Mouse (Mus musculus) stomach, embryonic 15.5 days (tissue): Measurements from ENCODE around the gene Pdk4. TPM values are rescaled to one million over a fixed set of nuclear protein-coding genes. Genes with fewer than 3 reads are reported as not detected.

Source experiments
- ATAC-seq: fragments of 200-750 bp; cut with Nextera tagmentation; 2 replicates; pipeline ENCODE4 v1.8.0; 2017; ENCODE audit warnings: low read depth, moderate number of reproducible peaks, moderate TSS enrichment; ENCODE audit not compliant: insufficient read depth, low FRiP score
- H3K27ac ChIP-seq: fragments of 300-500 bp; sonication (generic); 2 replicates; pipeline ENCODE4 v1.5.1; 2015; ENCODE audit warnings: mild to moderate bottlenecking, inconsistent platforms
- H3K27me3 ChIP-seq: fragments of 300-500 bp; sonication (generic); replicated peaks from 2 replicates; pipeline ENCODE4 v1.6.1; 2015; ENCODE audit warnings: inconsistent platforms
- H3K36me3 ChIP-seq: fragments of 300-500 bp; sonication (generic); 2 replicates; pipeline ENCODE4 v1.6.1; 2015; ENCODE audit warnings: inconsistent platforms
- H3K4me1 ChIP-seq: fragments of 300-500 bp; sonication (generic); 2 replicates; pipeline ENCODE4 v1.6.1; 2015; ENCODE audit warnings: inconsistent platforms
- H3K4me2 ChIP-seq: fragments of 300-500 bp; sonication (generic); 2 replicates; pipeline ENCODE4 v1.6.1; 2015; ENCODE audit warnings: mild to moderate bottlenecking, inconsistent platforms
- H3K4me3 ChIP-seq: fragments of 300-500 bp; sonication (generic); replicated peaks from 2 replicates; pipeline ENCODE4 v1.5.1; 2015; ENCODE audit warnings: inconsistent platforms
- H3K9ac ChIP-seq: fragments of 300-500 bp; sonication (generic); 2 replicates; pipeline ENCODE4 v1.6.1; 2015; ENCODE audit warnings: inconsistent platforms
- H3K9me3 ChIP-seq: fragments of 300-500 bp; sonication (generic); 2 replicates; pipeline ENCODE4 v1.6.1; 2016; ENCODE audit warnings: inconsistent platforms
- WGBS: fragments of 180-500 bp; shearing (Covaris S2); methylation state at CpG from one replicate; pipeline ENCODE4 v1.1.7; 2015; 5-methylcytosine and 5-hydroxymethylcytosine counted together
- polyA plus RNA-seq: library from polyadenylated mRNA; unstranded; fragments of >200 nt; fragmentation: Nextera tagmentation; extraction: Ambion mirVana; gene quantifications from 2 replicates; pipeline ENCODE4 v1.2.1, GENCODE M21; 2015

The Pdk4 gene
- polyA plus RNA-seq, 1 experiment from 2014 or later = 2.6 TPM

GRCm38 (mm10) chr6:5443104-5443863, 52.8 kb downstream of the Pdk4 start:
- WGBS = 18% methylated on average over 13 of the region's 13 CpGs
- no peak overlapping the region for H3K4me3 ChIP-seq
- no peaks in the 10 kb centered on the region for H3K27me3 ChIP-seq
- 0 out of 2 replicates have a peak, but pooled peaks cover 5% of the 10 kb centered on the region for H3K4me1 ChIP-seq
- H3K9me3 ChIP-seq = no peaks in the 10 kb centered on the region
- peak overlapping the region; percentile 29 for H3K4me2 ChIP-seq
- H3K9ac ChIP-seq = no peak overlapping the region
- no peaks in the 10 kb centered on the region for H3K36me3 ChIP-seq
- H3K27ac ChIP-seq = peak overlapping the region; percentile 72
- ATAC-seq = peak; percentile 45; the same call in 1 of the 2 replicates

- H3K4me3 ChIP-seq = no peak overlapping the region
- 0 out of 2 replicates have a peak, but pooled peaks cover 5% of the 10 kb centered on the region for H3K4me1 ChIP-seq
- ATAC-seq = peak; percentile 90
- H3K27me3 ChIP-seq = no peaks in the 10 kb centered on the region
- H3K9me3 ChIP-seq = no peaks in the 10 kb centered on the region
- 9% methylated on average over 14 of the region's 14 CpGs for WGBS
- peak overlapping the region; percentile 29 for H3K4me2 ChIP-seq
- H3K36me3 ChIP-seq = no peaks in the 10 kb centered on the region
- H3K27ac ChIP-seq = peak overlapping the region; percentile 72; the same call in 1 of the 2 replicates
- no peak overlapping the region for H3K9ac ChIP-seq
These were observed 53.6 kb downstream of the Pdk4 start for GRCm38 (mm10) chr6:5442316-5443085.

- Histone ChIP-seq H3K36me3 (no peaks in the 10 kb centered on the region), H3K27ac (no peak overlapping the region), H3K4me3 (no peak overlapping the region), H3K9me3 (no peaks in the 10 kb centered on the region), H3K4me2 (no peak overlapping the region), H3K9ac (no peak overlapping the region), H3K27me3 (no peaks in the 10 kb centered on the region), H3K4me1 (0 out of 2 replicates have a peak, but pooled peaks cover 5% of the 10 kb centered on the region)
- no peak for ATAC-seq
- 79% methylated on average over 6 of the region's 6 CpGs for WGBS
These were observed 54.9 kb downstream of the Pdk4 start for GRCm38 (mm10) chr6:5441221-5441620.

GRCm38 (mm10) chr6:5437757-5438156, 58.4 kb downstream of the Pdk4 start:
- WGBS = 44% methylated on average over 4 of the region's 4 CpGs
- H3K9ac ChIP-seq = no peak overlapping the region

GRCm38 (mm10) chr6:5433887-5434286, 62.2 kb downstream of the Pdk4 start:
- ATAC-seq = no peak
- WGBS = 87% methylated on average over 2 of the region's 2 CpGs
- no peak overlapping the region for H3K9ac ChIP-seq
- H3K27ac ChIP-seq = no peak overlapping the region
- no peaks in the 10 kb centered on the region for H3K36me3 ChIP-seq
- no peaks in the 10 kb centered on the region for H3K4me1 ChIP-seq
- no peaks in the 10 kb centered on the region for H3K9me3 ChIP-seq
- no peak overlapping the region for H3K4me2 ChIP-seq
- H3K27me3 ChIP-seq = no peaks in the 10 kb centered on the region
- no peak overlapping the region for H3K4me3 ChIP-seq

More at GRCm38 (mm10) chr6:5437757-5438156, 58.4 kb downstream of the Pdk4 start:
- no peaks in the 10 kb centered on the region for H3K36me3 ChIP-seq
- no peak overlapping the region for H3K4me2 ChIP-seq
- 0 out of 2 replicates have a peak, but pooled peaks cover 5% of the 10 kb centered on the region for H3K4me1 ChIP-seq
- no peaks in the 10 kb centered on the region for H3K9me3 ChIP-seq
- H3K27me3 ChIP-seq = no peaks in the 10 kb centered on the region
- H3K27ac ChIP-seq = no peak overlapping the region
- H3K4me3 ChIP-seq = no peak overlapping the region
- ATAC-seq = no peak

Other genes starting within 250 kb of the Pdk4 start
- 17.9 and 19.3 TPM in 2 replicates for gene Pon3, start 240.0 kb downstream of the Pdk4 start, polyA plus RNA-seq
- 57.8 and 58.7 TPM in 2 replicates for gene Pon2, start 197.9 kb downstream of the Pdk4 start, polyA plus RNA-seq
- gene Asb4, start 112.9 kb downstream of the Pdk4 start, polyA plus RNA-seq = 12.4 and 15.9 TPM in 2 replicates
- gene Dync1i1, start 229.3 kb upstream of the Pdk4 start, polyA plus RNA-seq = 0.66 and 1.2 TPM in 2 replicates